Mouse (Mus musculus): ENCODE measurements at regions not wholly inside any gene's neighbourhood (a gene's known extent, or its start where the extent isn't known, plus 50 kb on each side); places are given as distances from the start of the nearest gene placed in this dataset.

DNA sequence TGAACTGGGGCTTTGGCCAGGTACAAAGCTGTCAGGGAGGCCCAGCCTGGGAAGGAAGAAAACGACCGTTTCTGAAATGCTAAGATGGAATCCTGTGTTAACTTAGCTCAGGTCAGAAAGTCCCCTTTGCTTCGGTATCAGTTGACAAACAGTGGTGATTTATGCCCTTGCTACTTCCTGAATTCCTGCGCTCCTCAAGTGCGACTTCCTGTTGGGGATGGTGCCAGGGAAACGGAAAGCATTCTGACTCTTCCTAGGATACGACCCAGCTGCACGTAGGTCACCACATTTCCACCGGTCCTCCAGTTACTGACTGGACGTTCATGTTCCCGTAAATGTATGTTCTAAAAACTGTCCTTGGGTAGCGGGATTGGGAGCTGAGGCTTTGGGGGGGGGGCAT is 161.0 kb downstream of the Hibadh start:
- Histone ChIP-seq H3K4me3 (no peak overlapping the region), H3K36me3 (no peaks in the 10 kb centered on the region), H3K4me2 (no peak overlapping the region), H3K27ac (ENCODE audit: poor library complexity, severe bottlenecking) (no peak overlapping the region), H3K4me1 (replicated peaks) (peaks cover 15% of the 10 kb centered on the region), H3K9me3 (replicated peaks) (no peaks in the 10 kb centered on the region), H3K9ac (no peak overlapping the region), H3K27me3 (replicated peaks) (no peaks in the 10 kb centered on the region)
- ATAC-seq (ENCODE audit: insufficient number of reproducible peaks, low FRiP score): no peak
- WGBS: 44% methylated on average over 12 of the region's 12 CpGs

DNA sequence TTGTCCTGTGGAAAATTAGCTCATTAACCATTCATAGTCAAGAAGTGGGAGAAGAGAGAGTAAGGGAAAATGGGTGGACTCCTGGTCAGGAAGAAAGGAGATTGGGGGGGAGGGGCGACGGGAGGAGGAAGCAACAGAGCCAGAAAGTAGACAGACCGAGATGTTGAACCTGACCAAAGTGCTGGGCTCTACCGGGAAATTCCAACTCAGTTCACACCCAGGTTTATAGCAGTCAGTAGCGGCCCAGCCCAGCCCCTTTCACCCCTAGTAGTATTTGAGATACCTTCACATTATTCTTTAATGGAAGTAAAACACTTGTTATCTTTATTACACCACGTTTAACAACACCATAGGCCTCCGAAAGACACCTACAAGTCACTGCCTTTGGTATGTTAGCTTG is 158.2 kb downstream of the Hibadh start:
- Histone ChIP-seq H3K4me2 (no peak overlapping the region), H3K27ac (ENCODE audit: poor library complexity, severe bottlenecking) (no peak overlapping the region), H3K4me1 (replicated peaks) (peaks cover 27% of the 10 kb centered on the region), H3K36me3 (no peaks in the 10 kb centered on the region), H3K9ac (no peak overlapping the region), H3K9me3 (replicated peaks) (no peaks in the 10 kb centered on the region), H3K27me3 (replicated peaks) (no peaks in the 10 kb centered on the region), H3K4me3 (no peak overlapping the region)
- no peak for ATAC-seq (ENCODE audit: insufficient number of reproducible peaks, low FRiP score)
- 77% methylated on average over 7 of the region's 7 CpGs for WGBS

DNA sequence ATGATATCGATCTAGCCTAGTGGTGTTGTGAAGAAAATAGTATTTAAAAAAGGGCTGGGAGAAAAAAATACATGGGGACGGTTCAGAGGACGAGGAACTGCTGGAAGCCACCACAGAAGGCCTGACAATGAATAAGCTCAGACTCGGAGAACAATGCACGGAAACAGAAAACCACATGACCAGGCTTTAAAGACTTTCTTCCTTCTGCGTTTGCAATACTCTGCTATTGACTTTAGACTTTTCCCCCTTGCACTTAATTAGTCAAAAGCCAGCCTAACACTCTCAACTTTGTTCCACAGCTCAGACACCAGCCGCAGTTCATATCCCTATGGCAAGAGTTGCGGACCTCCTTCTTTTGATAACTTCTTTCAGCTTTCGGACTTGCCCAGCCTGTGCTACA is 154.0 kb downstream of the Hibadh start:
- 61% methylated on average over 9 of the region's 9 CpGs for WGBS
- Histone ChIP-seq H3K36me3 (no peaks in the 10 kb centered on the region), H3K9ac (no peak overlapping the region), H3K4me2 (no peak overlapping the region), H3K27me3 (replicated peaks) (no peaks in the 10 kb centered on the region), H3K4me1 (replicated peaks) (0 out of 2 replicates have a peak, but pooled peaks cover 21% of the 10 kb centered on the region), H3K27ac (ENCODE audit: poor library complexity, severe bottlenecking) (0 out of 2 replicates have a peak overlapping the region, but pooled peaks have one; percentile 9), H3K9me3 (replicated peaks) (no peaks in the 10 kb centered on the region), H3K4me3 (no peak overlapping the region)
- ATAC-seq (ENCODE audit: insufficient number of reproducible peaks, low FRiP score): no peak

DNA sequence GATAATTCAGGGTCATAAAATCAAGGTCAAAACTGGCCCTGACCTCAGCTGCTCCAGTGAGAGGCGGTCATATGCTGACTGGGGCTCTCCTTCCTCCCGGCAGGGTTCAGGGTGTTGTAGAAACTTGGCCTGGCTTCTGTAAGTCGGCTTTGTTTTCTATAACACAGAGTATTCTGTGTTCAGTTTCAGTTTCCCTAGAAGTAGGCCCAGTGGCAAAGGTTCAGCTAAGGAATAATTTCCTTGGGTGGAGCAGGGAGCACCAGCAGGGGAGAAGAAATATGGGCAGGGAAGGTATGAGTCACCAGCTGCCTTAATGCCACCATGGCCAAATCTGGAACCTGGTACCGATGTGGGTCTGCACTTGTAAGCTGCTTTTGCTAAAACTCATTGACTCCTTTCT is 153.5 kb downstream of the Hibadh start:
- Histone ChIP-seq H3K9me3 (replicated peaks) (no peaks in the 10 kb centered on the region), H3K27ac (ENCODE audit: poor library complexity, severe bottlenecking) (0 out of 2 replicates have a peak overlapping the region, but pooled peaks have one; percentile 9), H3K27me3 (replicated peaks) (no peaks in the 10 kb centered on the region), H3K4me2 (no peak overlapping the region), H3K4me1 (replicated peaks) (0 out of 2 replicates have a peak, but pooled peaks cover 21% of the 10 kb centered on the region), H3K36me3 (no peaks in the 10 kb centered on the region), H3K4me3 (no peak overlapping the region), H3K9ac (no peak overlapping the region)
- no peak for ATAC-seq (ENCODE audit: insufficient number of reproducible peaks, low FRiP score)
- 41% methylated on average over 4 of the region's 4 CpGs for WGBS

DNA sequence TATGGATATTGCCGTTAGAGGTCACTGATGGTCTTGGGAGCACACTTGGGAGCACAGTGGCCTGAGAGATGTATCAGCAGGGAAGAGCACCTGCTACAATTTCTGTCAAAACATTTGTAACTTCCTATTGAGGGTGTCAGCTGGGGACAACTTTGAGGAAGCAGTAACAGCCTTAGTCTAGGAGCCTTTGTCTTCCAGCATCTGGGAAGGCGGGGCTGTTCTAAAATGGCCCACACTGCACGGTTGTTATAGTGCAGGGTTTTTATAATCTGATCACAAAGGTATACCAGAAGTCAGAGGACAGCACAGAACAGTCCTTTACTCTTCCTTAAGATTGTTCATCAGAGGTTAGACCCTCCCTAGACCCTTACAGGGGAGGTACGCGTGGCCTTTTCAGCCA is 152.3 kb downstream of the Hibadh start:
- no peak for ATAC-seq (ENCODE audit: insufficient number of reproducible peaks, low FRiP score)
- 89% methylated on average over 5 of the region's 5 CpGs for WGBS
- H3K36me3 ChIP-seq: no peaks in the 10 kb centered on the region
- no peak overlapping the region for H3K9ac ChIP-seq
- H3K27me3 ChIP-seq (replicated peaks): no peaks in the 10 kb centered on the region
- no peak overlapping the region for H3K27ac ChIP-seq (ENCODE audit: poor library complexity, severe bottlenecking)
- 0 out of 2 replicates have a peak, but pooled peaks cover 15% of the 10 kb centered on the region for H3K4me1 ChIP-seq (replicated peaks)
- H3K4me3 ChIP-seq: no peak overlapping the region
- H3K4me2 ChIP-seq: no peak overlapping the region
- no peaks in the 10 kb centered on the region for H3K9me3 ChIP-seq (replicated peaks)

DNA sequence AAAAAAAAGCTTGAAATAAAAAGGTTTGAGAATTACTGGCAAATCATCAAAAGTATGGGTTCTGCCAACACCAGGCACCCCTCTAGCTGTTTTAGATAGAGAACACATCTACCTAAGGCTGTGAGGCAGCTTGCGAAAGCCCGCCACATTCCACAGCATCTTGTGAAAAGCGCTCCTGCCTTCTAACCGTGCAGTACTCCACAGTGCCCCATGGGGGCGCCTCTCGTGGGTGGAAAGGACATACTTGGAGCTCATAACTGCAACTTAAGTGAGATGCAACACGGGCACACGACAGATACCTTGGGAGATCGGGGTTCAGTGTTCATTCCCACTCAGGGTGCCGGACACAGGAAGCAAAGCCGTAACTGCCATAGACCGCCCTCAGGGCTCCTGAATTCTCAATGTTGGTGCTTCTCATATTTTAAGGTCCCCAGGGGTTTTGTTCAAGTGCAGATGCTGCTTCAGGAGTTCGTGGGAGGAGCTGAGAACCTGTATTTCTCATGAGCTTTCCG is 149.9 kb downstream of the Hibadh start:
- H3K4me2 ChIP-seq: no peak overlapping the region
- peaks cover 16% of the 10 kb centered on the region; the same call in 1 of the 2 replicates for H3K4me1 ChIP-seq (replicated peaks)
- no peak for ATAC-seq (ENCODE audit: insufficient number of reproducible peaks, low FRiP score)
- H3K27ac ChIP-seq (ENCODE audit: poor library complexity, severe bottlenecking): no peak overlapping the region
- H3K9ac ChIP-seq: no peak overlapping the region
- 74% methylated on average over 14 of the region's 14 CpGs for WGBS
- no peaks in the 10 kb centered on the region for H3K9me3 ChIP-seq (replicated peaks)
- no peaks in the 10 kb centered on the region for H3K36me3 ChIP-seq
- no peak overlapping the region for H3K4me3 ChIP-seq
- no peaks in the 10 kb centered on the region for H3K27me3 ChIP-seq (replicated peaks)

DNA sequence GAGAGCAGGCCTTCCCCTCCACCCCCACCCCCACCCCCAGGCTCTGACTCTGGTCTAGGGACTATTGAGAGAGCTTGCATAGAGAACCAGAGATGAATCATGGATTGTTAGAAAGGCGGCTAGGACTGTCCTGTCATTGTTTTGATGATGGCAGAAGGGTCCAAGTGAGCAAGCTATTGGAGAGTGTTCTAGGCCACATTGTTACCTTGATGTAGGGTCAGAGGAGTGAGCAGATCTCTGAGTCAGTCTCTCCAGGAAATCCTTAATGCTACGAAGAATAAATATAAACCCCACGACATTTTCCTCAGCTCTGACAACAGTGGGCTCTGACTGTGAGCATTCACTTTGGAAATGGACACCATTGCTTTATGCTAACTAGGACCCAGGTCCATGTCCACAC is 144.9 kb downstream of the Hibadh start:
- no peaks in the 10 kb centered on the region for H3K9me3 ChIP-seq (replicated peaks)
- H3K4me3 ChIP-seq: no peak overlapping the region
- H3K4me2 ChIP-seq: no peak overlapping the region
- no peak for ATAC-seq (ENCODE audit: insufficient number of reproducible peaks, low FRiP score)
- WGBS: 72% methylated on average over 3 of the region's 3 CpGs
- H3K9ac ChIP-seq: no peak overlapping the region
- H3K36me3 ChIP-seq: no peaks in the 10 kb centered on the region
- no peak overlapping the region for H3K27ac ChIP-seq (ENCODE audit: poor library complexity, severe bottlenecking)
- peaks cover 9% of the 10 kb centered on the region for H3K4me1 ChIP-seq (replicated peaks)
- H3K27me3 ChIP-seq (replicated peaks): no peaks in the 10 kb centered on the region

DNA sequence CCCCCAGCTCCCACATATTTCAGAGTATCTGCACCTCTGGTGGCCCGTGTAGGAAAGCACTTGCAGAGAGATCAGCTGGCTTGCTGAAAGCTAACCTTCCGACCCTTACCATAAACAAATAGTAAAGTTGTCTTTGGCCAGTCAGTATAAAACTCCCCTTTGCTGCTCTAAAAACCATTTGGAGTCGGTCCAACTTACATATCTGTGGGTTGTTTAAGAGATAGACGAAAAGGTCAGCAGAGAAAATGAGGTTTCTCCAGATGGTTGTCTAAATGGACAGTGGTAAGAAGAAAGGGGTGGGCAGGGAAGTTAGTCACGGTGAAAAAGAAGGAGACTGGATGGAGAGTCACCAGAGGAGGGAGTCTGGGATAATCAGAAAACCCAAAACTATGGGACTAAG is 144.3 kb downstream of the Hibadh start:
- peaks cover 9% of the 10 kb centered on the region for H3K4me1 ChIP-seq (replicated peaks)
- no peaks in the 10 kb centered on the region for H3K27me3 ChIP-seq (replicated peaks)
- no peak overlapping the region for H3K4me2 ChIP-seq
- H3K27ac ChIP-seq (ENCODE audit: poor library complexity, severe bottlenecking): no peak overlapping the region
- no peaks in the 10 kb centered on the region for H3K36me3 ChIP-seq
- ATAC-seq (ENCODE audit: insufficient number of reproducible peaks, low FRiP score): no peak
- H3K4me3 ChIP-seq: no peak overlapping the region
- 55% methylated on average over 5 of the region's 5 CpGs for WGBS
- H3K9me3 ChIP-seq (replicated peaks): no peaks in the 10 kb centered on the region
- no peak overlapping the region for H3K9ac ChIP-seq
